Mouse (Mus musculus) liver, embryonic 14 days (tissue): ENCODE results near the gene Olfr362. TPM values are rescaled to one million over a fixed set of nuclear protein-coding genes. Genes with fewer than 3 reads are reported as not detected.

Experiments used
- polyA plus RNA-seq: library from polyadenylated mRNA; depleted of rRNA; stranded (reverse); fragments of >200 nt; gene quantifications from 2 replicates; pipeline ENCODE4 v1.2.3, GENCODE M21; 2012; rRNA removed

Olfr362 gene
- not detected in 2 replicates for polyA plus RNA-seq

DNA sequence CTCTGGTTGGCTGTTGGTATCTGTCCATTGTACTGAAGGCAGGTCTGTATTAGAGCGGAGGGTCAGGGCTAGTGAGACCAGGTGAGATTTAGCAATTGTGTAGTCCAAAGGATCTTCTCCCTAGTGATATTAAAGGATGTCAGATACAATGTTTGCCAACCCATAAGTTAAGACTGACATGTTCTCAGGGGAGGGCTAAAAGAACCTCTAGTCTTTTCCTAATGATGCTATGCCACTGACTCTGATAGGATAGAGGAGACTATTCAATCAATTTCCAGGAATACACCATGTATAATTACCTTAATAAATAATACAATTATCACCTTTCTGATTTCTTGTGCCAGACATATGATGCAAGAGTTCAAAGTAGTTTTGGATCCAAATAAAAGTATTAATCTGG lies at the start of gene Olfr362:
TSS of gene Olfr362 (minus strand) at position 101 of the 400 bp plus-strand sequence.

GRCm38 (mm10) chr2:37139022-37139421 lies 21.3 kb upstream of the Olfr362 start, which contains the start of gene Olfr364-ps1:
Olfr364-ps1 (plus strand) TSS chr2:37139322.

GRCm38 (mm10) chr2:37089190-37089589 lies 28.5 kb downstream of the Olfr362 start, which contains the start of gene Olfr361:
Olfr361 (minus strand) TSS chr2:37089290.

GRCm38 (mm10) chr2:37065446-37065845 lies 52.3 kb downstream of the Olfr362 start, which contains the start of gene Olfr360:
Olfr360 (plus strand) TSS chr2:37065746.

Other genes starting within 250 kb of the Olfr362 start
- gene Olfr352, start 249.4 kb downstream of the Olfr362 start, polyA plus RNA-seq = not detected in 2 replicates
- gene Olfr353, start 225.0 kb downstream of the Olfr362 start, polyA plus RNA-seq = not detected in 2 replicates
- not detected in 2 replicates for gene Olfr354, start 212.2 kb downstream of the Olfr362 start, polyA plus RNA-seq
- not detected in 2 replicates for gene Olfr355, start 189.0 kb downstream of the Olfr362 start, polyA plus RNA-seq
- gene Olfr356, start 180.8 kb downstream of the Olfr362 start, polyA plus RNA-seq = not detected in 2 replicates
- gene Olfr357, start 124.1 kb downstream of the Olfr362 start, polyA plus RNA-seq = not detected in 2 replicates
- gene Olfr358, start 108.6 kb downstream of the Olfr362 start, polyA plus RNA-seq = not detected in 2 replicates
- not detected in 2 replicates for gene Olfr360, start 52.2 kb downstream of the Olfr362 start, polyA plus RNA-seq
- gene Olfr361, start 28.6 kb downstream of the Olfr362 start, polyA plus RNA-seq = not detected in 2 replicates
- not detected in 2 replicates for gene Olfr364-ps1, start 21.4 kb upstream of the Olfr362 start, polyA plus RNA-seq
- not detected in 2 replicates for gene Olfr365, start 70.3 kb upstream of the Olfr362 start, polyA plus RNA-seq
- not detected in 2 replicates for gene Olfr366, start 93.7 kb upstream of the Olfr362 start, polyA plus RNA-seq
- gene Olfr368, start 208.6 kb upstream of the Olfr362 start, polyA plus RNA-seq = not detected in 2 replicates
- 6.9 and 7.5 TPM in 2 replicates for gene Pdcl, start 241.4 kb upstream of the Olfr362 start, polyA plus RNA-seq